Mouse (Mus musculus) mature B cell (primary cell): ENCODE results near the gene Tnfrsf19.

Experiments used
- in situ Hi-C: fragments of 300-500 bp; cut with MboI; formaldehyde crosslinking; loops from 2 replicates; pipeline ENCODE4 v1.14.3; 2019

The Tnfrsf19 gene

GRCm38 (mm10) chr14:61022383-61022782, 23.9 kb downstream of the Tnfrsf19 start:
- in situ Hi-C loops, result no loop called here

GRCm38 (mm10) chr14:61020968-61021367, 25.3 kb downstream of the Tnfrsf19 start:
- in situ Hi-C loops, result no loop called here

GRCm38 (mm10) chr14:61019880-61020279, 26.4 kb downstream of the Tnfrsf19 start:
- in situ Hi-C loops, result no loop called here

GRCm38 (mm10) chr14:61014544-61014943, 31.7 kb downstream of the Tnfrsf19 start:
- in situ Hi-C loops, result no loop called here

- in situ Hi-C loops, result no loop called here
These were observed 33.8 kb downstream of the Tnfrsf19 start for GRCm38 (mm10) chr14:61012397-61012931.

GRCm38 (mm10) chr14:61011621-61012174, 34.6 kb downstream of the Tnfrsf19 start:
- in situ Hi-C loops, result no loop called here

GRCm38 (mm10) chr14:61005127-61005837, 41.0 kb downstream of the Tnfrsf19 start:
- in situ Hi-C loops, result no loop called here

- in situ Hi-C loops, result no loop called here
These were observed 42.6 kb downstream of the Tnfrsf19 start for GRCm38 (mm10) chr14:61003676-61004075.

- in situ Hi-C loops, result no loop called here
These were observed 46.2 kb downstream of the Tnfrsf19 start for GRCm38 (mm10) chr14:61000072-61000471.

GRCm38 (mm10) chr14:60996556-60996955, 49.7 kb downstream of the Tnfrsf19 start:
- in situ Hi-C loops, result no loop called here

GRCm38 (mm10) chr14:60993506-60993905, 52.8 kb downstream of the Tnfrsf19 start:
- in situ Hi-C loops, result no loop called here

GRCm38 (mm10) chr14:60993092-60993491, 53.2 kb downstream of the Tnfrsf19 start:
- in situ Hi-C loops, result no loop called here

GRCm38 (mm10) chr14:60992144-60992543, 54.1 kb downstream of the Tnfrsf19 start:
- in situ Hi-C loops, result no loop called here

- in situ Hi-C loops, result no loop called here
These were observed 58.1 kb downstream of the Tnfrsf19 start for GRCm38 (mm10) chr14:60988228-60988627.

GRCm38 (mm10) chr14:60986926-60987325, 59.4 kb downstream of the Tnfrsf19 start:
- in situ Hi-C loops, result no loop called here

GRCm38 (mm10) chr14:60985077-60985476, 61.2 kb downstream of the Tnfrsf19 start:
- in situ Hi-C loops, result no loop called here

- in situ Hi-C loops, result no loop called here
These were observed 62.0 kb downstream of the Tnfrsf19 start for GRCm38 (mm10) chr14:60984266-60984665.

- in situ Hi-C loops, result no loop called here
These were observed 64.2 kb downstream of the Tnfrsf19 start for GRCm38 (mm10) chr14:60982126-60982525.

- in situ Hi-C loops, result no loop called here
These were observed 65.9 kb downstream of the Tnfrsf19 start for GRCm38 (mm10) chr14:60980244-60980887.

- in situ Hi-C loops, result no loop called here
These were observed 68.2 kb downstream of the Tnfrsf19 start for GRCm38 (mm10) chr14:60978129-60978528.

- in situ Hi-C loops, result no loop called here
These were observed 70.1 kb downstream of the Tnfrsf19 start for GRCm38 (mm10) chr14:60976231-60976630.

GRCm38 (mm10) chr14:60975736-60976135, 70.6 kb downstream of the Tnfrsf19 start:
- in situ Hi-C loops, result no loop called here

- in situ Hi-C loops, result no loop called here
These were observed 75.3 kb downstream of the Tnfrsf19 start for GRCm38 (mm10) chr14:60970961-60971360.
